Mouse (Mus musculus) lung, postnatal 0 days (tissue): ENCODE data around the gene Fam155a.

ENCODE experiments used
- CTCF ChIP-seq: IDR thresholded peaks from 2 replicates; pipeline ENCODE4 v1.5.1; 2016; ENCODE audit warnings: antibody characterized with exemption, mild to moderate bottlenecking
- EP300 ChIP-seq: IDR thresholded peaks from 2 replicates; pipeline ENCODE4 v1.6.1; 2016; ENCODE audit warnings: antibody characterized with exemption, mild to moderate bottlenecking, control low read depth

DNA sequence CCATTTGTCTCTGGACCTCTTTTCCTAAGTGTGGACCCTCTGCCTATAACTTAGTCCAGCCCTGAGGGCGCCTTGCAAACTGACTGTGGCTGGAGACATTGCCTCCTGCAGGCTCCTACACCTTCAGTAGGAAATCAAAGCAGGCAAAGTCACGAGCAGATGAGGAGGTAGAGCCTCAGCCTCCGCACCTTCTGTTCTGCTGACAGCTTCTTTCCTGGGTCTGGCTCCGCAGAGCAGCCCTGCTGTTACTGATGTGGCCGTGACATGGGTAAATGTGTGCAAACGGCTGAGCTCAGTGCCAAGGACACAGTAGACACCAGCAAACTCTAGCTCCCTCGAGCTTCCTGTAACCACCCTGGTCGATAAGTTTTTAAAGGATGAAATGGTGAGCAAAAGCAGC lies 63.5 kb downstream of the Fam155a start:
- TF ChIP-seq CTCF (no peak), EP300 (no peak)
